Mouse (Mus musculus) MEL (cell line): Measurements from ENCODE around the gene Pick1. TPM values are rescaled to one million over a fixed set of nuclear protein-coding genes. Genes with fewer than 3 reads are reported as not detected.
A peak's percentile ranks its signal among the peaks of the same experiment; 100 is the strongest.

ENCODE experiments used
- DNase-seq: peaks from one replicate; pipeline ENCODE4 v3.0.0; 2011; ENCODE audit warnings: low read depth, low spot score
- H3K27ac ChIP-seq: 2 replicates; pipeline ENCODE4 v1.5.1; 2012; ENCODE audit warnings: low read depth, mild to moderate bottlenecking, control low read depth, low read length, moderate library complexity; ENCODE audit not compliant: control insufficient read depth
- H3K27me3 ChIP-seq, 2 experiments: fragments of 150-350 bp in 1 of 2; sonication (generic) in 1 of 2; 2 replicates each; pipeline ENCODE4 v1.6.1; 2012; ENCODE audit warnings: low read length in 2 of 2, mild to moderate bottlenecking in 2 of 2, improper control_type of control experiment in 1 of 2, moderate library complexity in 1 of 2; ENCODE audit not compliant: insufficient read depth in 2 of 2, control insufficient read depth in 1 of 2
- H3K36me3 ChIP-seq, 2 experiments: 2 replicates each; pipeline ENCODE4 v1.6.1; 2012 to 2014; ENCODE audit warnings: low read length in 2 of 2, improper control_type of control experiment in 1 of 2, inconsistent platforms in 1 of 2, mild to moderate bottlenecking in 1 of 2; ENCODE audit not compliant: insufficient read depth in 2 of 2, control insufficient read depth in 1 of 2
- H3K4me1 ChIP-seq, 2 experiments: fragments of 150-350 bp in 1 of 2; sonication (generic) in 1 of 2; 2 replicates each; pipeline ENCODE4 v1.6.1; 2012; ENCODE audit warnings: low read length in 2 of 2, improper control_type of control experiment in 1 of 2, mild to moderate bottlenecking in 1 of 2; ENCODE audit not compliant: insufficient read depth in 2 of 2, control insufficient read depth in 1 of 2
- H3K4me3 ChIP-seq, 2 experiments: fragments of 150-350 bp in 1 of 2; sonication (generic) in 1 of 2; 2 replicates each; pipeline ENCODE4 v1.5.1; 2012; ENCODE audit warnings: low read depth in 2 of 2, low read length in 2 of 2, mild to moderate bottlenecking in 2 of 2, moderate library complexity in 2 of 2, control low read depth in 1 of 2, improper control_type of control experiment in 1 of 2; ENCODE audit not compliant: control insufficient read depth in 1 of 2, insufficient read depth in 1 of 2
- H3K79me2 ChIP-seq: 2 replicates; pipeline ENCODE4 v1.6.1; 2012; ENCODE audit warnings: mild to moderate bottlenecking, low read length, moderate library complexity; ENCODE audit not compliant: control insufficient read depth, poor library complexity, insufficient read depth
- H3K9ac ChIP-seq: 2 replicates; pipeline ENCODE4 v1.6.1; 2012; ENCODE audit warnings: low read depth, mild to moderate bottlenecking, control low read depth, low read length, moderate library complexity; ENCODE audit not compliant: control insufficient read depth, poor library complexity, severe bottlenecking
- H3K9me3 ChIP-seq: fragments of 150-350 bp; sonication (generic); replicated peaks from 2 replicates; pipeline ENCODE4 v1.6.1; 2012; ENCODE audit warnings: mild to moderate bottlenecking, low read length, improper control_type of control experiment, moderate library complexity; ENCODE audit not compliant: insufficient read depth
- BHLHE40 ChIP-seq: IDR thresholded peaks from 2 replicates; pipeline ENCODE4 v1.6.1; 2012; ENCODE audit warnings: low read depth, mild to moderate bottlenecking, inconsistent platforms, low read length, improper control_type of control experiment, borderline replicate concordance
- CHD1 ChIP-seq: IDR thresholded peaks from 2 replicates; pipeline ENCODE4 v1.6.1; 2012; ENCODE audit warnings: low read depth, mild to moderate bottlenecking, inconsistent platforms, low read length, improper control_type of control experiment
- CHD2 ChIP-seq: IDR thresholded peaks from 2 replicates; pipeline ENCODE4 v1.6.1; 2011; ENCODE audit warnings: low read length, improper control_type of control experiment
- CTCF ChIP-seq, 3 experiments: IDR thresholded peaks in 2 of 3; conservative IDR thresholded peaks in 1 of 3; 2 replicates each; pipeline ENCODE4 v1.5.1; 2011 to 2012; ENCODE audit warnings: low read length in 3 of 3, low read depth in 2 of 3, mild to moderate bottlenecking in 2 of 3, improper control_type of control experiment in 1 of 3, inconsistent platforms in 1 of 3, mixed read lengths in 1 of 3, moderate library complexity in 1 of 3; ENCODE audit not compliant: control insufficient read depth in 1 of 3, insufficient read depth in 1 of 3, poor library complexity in 1 of 3, severe bottlenecking in 1 of 3
- E2F4 ChIP-seq: IDR thresholded peaks from 2 replicates; pipeline ENCODE4 v1.6.1; 2011; ENCODE audit warnings: low read depth, low read length, improper control_type of control experiment, borderline replicate concordance
- ELF1 ChIP-seq: IDR thresholded peaks from 2 replicates; pipeline ENCODE4 v1.6.1; 2014; ENCODE audit warnings: low read depth, mild to moderate bottlenecking, inconsistent platforms, low read length, improper control_type of control experiment, moderate library complexity
- EP300 ChIP-seq, 2 experiments: IDR thresholded peaks; 2 replicates each; pipeline ENCODE4 v1.6.1; 2011; ENCODE audit warnings: improper control_type of control experiment in 2 of 2, low read length in 2 of 2, low read depth in 1 of 2, mild to moderate bottlenecking in 1 of 2
- ETS1 ChIP-seq: IDR thresholded peaks from 2 replicates; pipeline ENCODE4 v1.6.1; 2012; ENCODE audit warnings: low read depth, mild to moderate bottlenecking, inconsistent platforms, low read length, improper control_type of control experiment, moderate library complexity
- GATA1 ChIP-seq: IDR thresholded peaks from 2 replicates; pipeline ENCODE4 v1.6.1; 2011; ENCODE audit warnings: low read depth, low read length, improper control_type of control experiment
- HCFC1 ChIP-seq: IDR thresholded peaks from 2 replicates; pipeline ENCODE4 v1.6.1; 2012; ENCODE audit warnings: low read depth, mild to moderate bottlenecking, inconsistent platforms, low read length, improper control_type of control experiment, moderate library complexity
- JUND ChIP-seq: IDR thresholded peaks from 2 replicates; pipeline ENCODE4 v1.6.1; 2011; ENCODE audit warnings: low read depth, mild to moderate bottlenecking, improper control_type of control experiment, low read length
- MAFK ChIP-seq: IDR thresholded peaks from 2 replicates; pipeline ENCODE4 v1.6.1; 2011; ENCODE audit warnings: low read depth, mild to moderate bottlenecking, low read length, improper control_type of control experiment, borderline replicate concordance
- MAX ChIP-seq: IDR thresholded peaks from 2 replicates; pipeline ENCODE4 v1.6.1; 2011; ENCODE audit warnings: low read length, improper control_type of control experiment
- MAZ ChIP-seq: IDR thresholded peaks from 2 replicates; pipeline ENCODE4 v1.6.1; 2012; ENCODE audit warnings: low read depth, mild to moderate bottlenecking, inconsistent platforms, low read length, improper control_type of control experiment
- MEF2A ChIP-seq: IDR thresholded peaks from 2 replicates; pipeline ENCODE4 v1.6.1; 2014; ENCODE audit warnings: low read depth, mild to moderate bottlenecking, inconsistent platforms, low read length, improper control_type of control experiment; ENCODE audit not compliant: poor library complexity, insufficient replicate concordance, severe bottlenecking; ENCODE audit errors: extremely low read depth
- NRF1 ChIP-seq: IDR thresholded peaks from 2 replicates; pipeline ENCODE4 v1.6.1; 2014; ENCODE audit warnings: low read depth, mild to moderate bottlenecking, inconsistent platforms, low read length, improper control_type of control experiment, moderate library complexity; ENCODE audit not compliant: poor library complexity, insufficient read depth, severe bottlenecking
- POLR2AphosphoS5 ChIP-seq: IDR thresholded peaks from 2 replicates; pipeline ENCODE4 v1.6.1; 2012; ENCODE audit warnings: low read depth, borderline replicate concordance, mild to moderate bottlenecking, inconsistent platforms, low read length, moderate library complexity, mixed read lengths
- RAD21 ChIP-seq: IDR thresholded peaks from 2 replicates; pipeline ENCODE4 v1.6.1; 2011; ENCODE audit warnings: mild to moderate bottlenecking, low read depth, low read length, improper control_type of control experiment
- SIN3A ChIP-seq: IDR thresholded peaks from 2 replicates; pipeline ENCODE4 v1.6.1; 2012; ENCODE audit warnings: low read length, improper control_type of control experiment, inconsistent platforms
- TAL1 ChIP-seq: IDR thresholded peaks from 2 replicates; pipeline ENCODE4 v1.6.1; 2012; ENCODE audit warnings: mild to moderate bottlenecking, inconsistent platforms, low read length, moderate library complexity, mixed read lengths
- TBP ChIP-seq: IDR thresholded peaks from 2 replicates; pipeline ENCODE4 v1.8.0; 2011; ENCODE audit warnings: low read depth, low read length, improper control_type of control experiment
- TCF12 ChIP-seq: IDR thresholded peaks from 2 replicates; pipeline ENCODE4 v1.6.1; 2014; ENCODE audit warnings: low read depth, mild to moderate bottlenecking, inconsistent platforms, low read length, improper control_type of control experiment, moderate library complexity
- UBTF ChIP-seq: IDR thresholded peaks from 2 replicates; pipeline ENCODE4 v1.6.1; 2012; ENCODE audit warnings: low read depth, mild to moderate bottlenecking, inconsistent platforms, low read length, improper control_type of control experiment, moderate library complexity, borderline replicate concordance; ENCODE audit not compliant: insufficient read depth
- USF1 ChIP-seq: IDR thresholded peaks from 2 replicates; pipeline ENCODE4 v1.6.1; 2014; ENCODE audit warnings: low read depth, mild to moderate bottlenecking, inconsistent platforms, low read length, improper control_type of control experiment, moderate library complexity
- ZC3H11A ChIP-seq: IDR thresholded peaks from 2 replicates; pipeline ENCODE4 v1.6.1; 2012; ENCODE audit warnings: low read depth, mild to moderate bottlenecking, inconsistent platforms, low read length, improper control_type of control experiment
- ZKSCAN1 ChIP-seq: IDR thresholded peaks from 2 replicates; pipeline ENCODE4 v1.6.1; 2012; ENCODE audit warnings: low read depth, mild to moderate bottlenecking, inconsistent platforms, low read length, improper control_type of control experiment, moderate library complexity
- polyA plus RNA-seq, 2 experiments: library from polyadenylated mRNA; stranded (reverse) in 1 of 2; unstranded in 1 of 2; fragments of >175 nt in 1 of 2; fragments of >200 nt in 1 of 2; gene quantifications; 2 replicates each; pipeline versions ENCODE4 v1.2.1 to v1.2.4; 2012; ENCODE audit warnings: low replicate concordance in 2 of 2, low read depth in 1 of 2; ENCODE audit not compliant: insufficient read length in 2 of 2, insufficient read depth in 1 of 2, missing spikeins in 1 of 2
- total RNA-seq: library from RNA; depleted of rRNA; stranded (reverse); fragments of 300-350 nt; gene quantifications from 2 replicates; pipeline ENCODE4 v1.2.3, GENCODE M21; 2012

The Pick1 gene
- total and polyA plus RNA-seq, 3 experiments: 20.8 to 24.3 TPM; not detected in 1

- TF ChIP-seq MAZ (peak; percentile 69; the same call in 1 of the 2 replicates), TCF12 (peak; percentile 47), GATA1 (no peak), USF1 (no peak), EP300 (IDR thresholded peaks at IDR 0.05; ENCODE audit: low read depth in 1 of 2, low read length in 2 of 2) (peak in 1 of 2 experiments; percentile 31; a peak in 1 of 4 replicates), CHD1 (no peak), MAX (no peak), CTCF (IDR thresholded peaks at IDR 0.05 in 2 of 3, conservative IDR thresholded peaks at IDR 0.05 in 1 of 3; ENCODE audit: control insufficient read depth in 1 of 3, insufficient read depth in 1 of 3, low read depth in 2 of 3, low read length in 3 of 3, poor library complexity in 1 of 3, severe bottlenecking in 1 of 3) (peak in 1 of 3 experiments; percentile 36; a peak in 2 of 6 replicates), POLR2AphosphoS5 (no peak), SIN3A (peak; percentile 43; the same call in 1 of the 2 replicates), MEF2A (no peak), MAFK (no peak), E2F4 (no peak), JUND (peak; percentile 84; the same call in 1 of the 2 replicates), RAD21 (no peak), UBTF (no peak), CHD2 (no peak), ZKSCAN1 (no peak)
Measured at GRCm38 (mm10) chr15:79192885-79193845, 35.8 kb upstream of the Pick1 start (continued).

GRCm38 (mm10) chr15:79194048-79194447 lies 34.9 kb upstream of the Pick1 start:
- no peak overlapping the region; a peak in 1 of 4 replicates for H3K4me3 ChIP-seq
- no peaks in the 10 kb centered on the region for H3K27me3 ChIP-seq

More at GRCm38 (mm10) chr15:79194048-79194447, 34.9 kb upstream of the Pick1 start:
- peak overlapping the region; percentile 75 for H3K27ac ChIP-seq
- no peaks in the 10 kb centered on the region for H3K9me3 ChIP-seq
- TF ChIP-seq BHLHE40 (peak; percentile 91), HCFC1 (no peak), ELF1 (0 out of 2 replicates have a peak, but pooled peaks have one; percentile 45), USF1 (peak; percentile 61), EP300 (IDR thresholded peaks at IDR 0.05; ENCODE audit: low read depth in 1 of 2, low read length in 2 of 2) (peak; percentile 50 to 51; a peak in 3 of 4 replicates), CHD1 (no peak), TAL1 (peak; percentile 71), TCF12 (peak; percentile 59), ZC3H11A (0 out of 2 replicates have a peak, but pooled peaks have one; percentile 20), ETS1 (peak; percentile 42; the same call in 1 of the 2 replicates), GATA1 (peak; percentile 50; the same call in 1 of the 2 replicates), TBP (0 out of 2 replicates have a peak, but pooled peaks have one; percentile 30), MAZ (no peak), NRF1 (no peak)
- no peaks in the 10 kb centered on the region for H3K79me2 ChIP-seq
- peak overlapping the region; percentile 65 for H3K9ac ChIP-seq
- DNase-seq: peak; percentile 84
- peaks cover 0 to 11% of the 10 kb centered on the region in 2 experiments; a peak in 2 of 4 replicates for H3K36me3 ChIP-seq
- H3K4me1 ChIP-seq: peaks cover 8 to 14% of the 10 kb centered on the region in 2 experiments
